Mouse (Mus musculus) adipose tissue, adult 10 weeks (tissue): Measurements from ENCODE around the gene Pcmtd2. TPM values are rescaled to one million over a fixed set of nuclear protein-coding genes. Genes with fewer than 3 reads are reported as not detected.

Experiments
- polyA plus RNA-seq: library from polyadenylated mRNA; stranded (reverse); fragments of 350-450 nt; fragmentation: Illumina TruSeq; extraction: RNeasy Lipid Tissue Mini Kit (QIAGEN cat#74804); gene quantifications from one replicate; pipeline ENCODE4 v1.2.3, GENCODE M21; 2014; ENCODE audit warnings: low read depth, low replicate concordance

Gene Pcmtd2
- 30.4 TPM for polyA plus RNA-seq

DNA sequence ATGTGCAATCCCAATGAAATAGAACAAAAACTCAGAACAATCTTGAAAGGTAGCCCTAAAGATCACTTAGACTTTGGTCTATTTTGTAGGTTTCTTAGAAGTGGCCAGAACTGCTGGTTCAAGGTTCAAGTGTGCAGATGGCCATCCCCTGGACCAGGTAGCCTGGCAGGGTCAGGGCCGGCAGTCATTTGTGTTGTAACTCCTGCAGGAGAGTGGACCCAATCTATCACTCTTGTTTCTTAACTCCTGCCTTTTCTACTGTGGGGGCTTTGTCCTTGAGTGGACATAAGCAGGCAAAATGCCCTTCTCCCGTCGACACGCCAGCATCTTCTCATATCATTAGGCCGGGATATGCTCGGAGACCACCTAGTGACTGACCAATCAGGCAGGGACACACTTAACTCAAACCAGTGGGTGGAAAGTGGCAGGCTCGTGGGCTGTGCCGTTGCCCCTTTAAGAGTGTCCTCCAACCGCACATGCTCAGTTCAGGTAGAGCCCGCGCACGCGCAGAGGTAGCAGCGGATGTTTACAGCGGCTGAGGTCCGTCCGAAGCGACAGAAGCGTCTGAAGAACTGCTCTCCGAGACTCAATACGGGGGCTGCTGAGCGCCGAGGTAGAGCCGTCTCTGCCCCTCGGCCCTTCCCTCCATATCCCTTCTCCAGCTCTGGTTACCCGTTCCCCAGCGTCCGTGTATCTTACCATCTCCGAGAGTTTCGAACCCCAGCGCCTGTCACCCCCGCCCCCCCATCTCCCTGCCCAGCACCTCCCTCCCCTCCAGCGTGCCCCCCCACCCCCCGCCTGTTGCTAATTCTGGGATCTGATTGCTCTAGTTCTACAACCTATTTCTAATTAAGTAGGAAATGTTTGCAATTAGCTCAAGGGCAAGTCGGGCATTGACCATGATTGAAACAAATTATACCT is at the start of gene Pcmtd2:
Gene Pcmtd2 (plus strand): TSS at position 483 of the 921 bp plus-strand sequence.

DNA sequence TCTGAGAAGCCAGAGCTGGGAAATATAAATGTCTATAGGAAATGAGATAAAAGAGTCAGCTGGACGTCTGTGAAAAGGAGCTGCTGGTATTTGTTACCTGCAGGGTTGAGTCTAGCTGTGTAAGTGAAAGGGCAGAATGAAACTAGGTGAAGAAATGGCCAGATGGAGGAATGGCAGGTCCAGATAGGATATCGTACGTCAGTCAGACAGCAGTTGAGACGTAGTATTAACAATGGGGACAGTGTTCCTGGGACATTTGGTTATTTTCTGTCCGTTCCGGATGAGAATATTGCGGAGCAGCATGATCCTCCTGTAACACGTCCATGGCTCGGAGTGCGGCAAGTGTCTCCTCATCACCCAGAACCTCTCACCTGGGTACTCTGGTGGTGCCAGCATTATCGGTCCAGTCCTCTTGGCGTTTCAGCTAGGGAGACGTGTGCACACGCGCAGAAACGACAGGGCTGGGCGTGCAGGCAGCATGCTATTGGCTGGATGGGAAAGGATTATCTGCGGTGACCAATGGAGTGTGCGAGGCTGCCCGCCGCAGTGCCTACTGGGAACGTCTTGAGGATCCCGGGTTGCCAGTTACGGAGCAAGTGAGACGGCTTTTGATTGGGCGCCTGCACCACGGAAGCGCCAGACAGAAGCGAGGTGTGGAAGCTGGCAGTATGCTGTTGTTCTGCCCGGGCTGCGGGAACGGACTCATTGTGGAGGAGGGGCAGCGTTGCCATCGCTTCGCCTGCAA is 26.3 kb downstream of the Pcmtd2 start, which contains the start of gene Polr3k:
Gene Polr3k (plus strand): TSS at position 547 of the 745 bp plus-strand sequence.

Other genes starting within 250 kb of the Pcmtd2 start
- gene Prpf6, start 246.0 kb upstream of the Pcmtd2 start, polyA plus RNA-seq: 51.2 TPM
- gene Zfp512b, start 245.1 kb upstream of the Pcmtd2 start, polyA plus RNA-seq: 46.6 TPM
- gene Samd10, start 238.6 kb upstream of the Pcmtd2 start, polyA plus RNA-seq: 36.7 TPM
- not detected for gene Gm29797, start 180.8 kb upstream of the Pcmtd2 start, polyA plus RNA-seq
- 17.8 TPM for gene Sox18, start 166.2 kb upstream of the Pcmtd2 start, polyA plus RNA-seq
- gene Tcea2, start 157.5 kb upstream of the Pcmtd2 start, polyA plus RNA-seq: 20.2 TPM
- gene Rgs19, start 143.9 kb upstream of the Pcmtd2 start, polyA plus RNA-seq: 22.9 TPM
- gene Lkaaear1, start 139.4 kb upstream of the Pcmtd2 start, polyA plus RNA-seq: 6.0 TPM
- gene Oprl1, start 122.8 kb upstream of the Pcmtd2 start, polyA plus RNA-seq: 0.30 TPM
- gene Myt1, start 74.5 kb upstream of the Pcmtd2 start, polyA plus RNA-seq: not detected
- 20.3 TPM for gene Polr3k, start 26.5 kb downstream of the Pcmtd2 start, polyA plus RNA-seq
- not detected for gene Gm14496, start 153.3 kb downstream of the Pcmtd2 start, polyA plus RNA-seq